Mouse (Mus musculus): ENCODE results near the gene Dixdc1. TPM values are rescaled to one million over a fixed set of nuclear protein-coding genes. Genes with fewer than 3 reads are reported as not detected.
"Not testable (repeated sequence)": the region's sequence is repeated elsewhere in the genome, so short reads cannot be mapped to it uniquely, and the experiment has no call there.

The Dixdc1 gene
- polyA plus RNA-seq, 1 experiment from 2014 or later: 37.2 TPM

GRCm38 (mm10) chr9:50646826-50647370 is 92.4 kb downstream of the Dixdc1 start:
- DNase-seq (ENCODE audit: low spot score): no peak
- ATAC-seq (ENCODE audit: low FRiP score): no peak
- Histone ChIP-seq H3K36me3 (replicated peaks; ENCODE audit: control insufficient read depth, insufficient read depth) (peaks cover 96% of the 10 kb centered on the region), H3K9me3 (ENCODE audit: control insufficient read depth, low read length) (no peaks in the 10 kb centered on the region), H3K27me3 (ENCODE audit: control insufficient read depth, insufficient read depth, low read length) (no peaks in the 10 kb centered on the region), H3K4me2 (replicated peaks) (no peak overlapping the region), H3K4me1 (replicated peaks; ENCODE audit: control insufficient read depth, insufficient read depth, low read length) (no peaks in the 10 kb centered on the region), H3K4me3 (replicated peaks; ENCODE audit: low read length) (no peak overlapping the region), H3K27ac (no peak overlapping the region), H3K9ac (no peak overlapping the region)
- 77% methylated on average over 10 of the region's 10 CpGs for WGBS

GRCm38 (mm10) chr9:50634270-50634669 is 105.0 kb downstream of the Dixdc1 start:
- H3K27me3 ChIP-seq (ENCODE audit: control insufficient read depth, insufficient read depth, low read length): no peaks in the 10 kb centered on the region
- ATAC-seq (ENCODE audit: low FRiP score): no peak
- peaks cover 58% of the 10 kb centered on the region for H3K36me3 ChIP-seq (replicated peaks; ENCODE audit: control insufficient read depth, insufficient read depth)
- H3K4me2 ChIP-seq (replicated peaks): no peak overlapping the region
- H3K4me1 ChIP-seq (replicated peaks; ENCODE audit: control insufficient read depth, insufficient read depth, low read length): no peaks in the 10 kb centered on the region
- no peaks in the 10 kb centered on the region for H3K9me3 ChIP-seq (ENCODE audit: control insufficient read depth, low read length)
- no peak overlapping the region for H3K9ac ChIP-seq
- 96% methylated on average over 11 of the region's 11 CpGs for WGBS
- no peak overlapping the region for H3K4me3 ChIP-seq (replicated peaks; ENCODE audit: low read length)
- no peak overlapping the region for H3K27ac ChIP-seq
- DNase-seq (ENCODE audit: low spot score): no peak

GRCm38 (mm10) chr9:50633059-50633458 is 106.3 kb downstream of the Dixdc1 start:
- ATAC-seq (ENCODE audit: low FRiP score): no peak
- 64% methylated on average over 2 of the region's 2 CpGs for WGBS
- H3K4me2 ChIP-seq (replicated peaks): no peak overlapping the region
- no peak for DNase-seq (ENCODE audit: low spot score)
- no peak overlapping the region for H3K4me3 ChIP-seq (replicated peaks; ENCODE audit: low read length)
- H3K36me3 ChIP-seq (replicated peaks; ENCODE audit: control insufficient read depth, insufficient read depth): peaks cover 46% of the 10 kb centered on the region
- H3K4me1 ChIP-seq (replicated peaks; ENCODE audit: control insufficient read depth, insufficient read depth, low read length): no peaks in the 10 kb centered on the region
- no peak overlapping the region for H3K27ac ChIP-seq
- H3K9ac ChIP-seq: no peak overlapping the region
- no peaks in the 10 kb centered on the region for H3K9me3 ChIP-seq (ENCODE audit: control insufficient read depth, low read length)
- H3K27me3 ChIP-seq (ENCODE audit: control insufficient read depth, insufficient read depth, low read length): no peaks in the 10 kb centered on the region

GRCm38 (mm10) chr9:50632016-50632688 is 107.2 kb downstream of the Dixdc1 start:
- WGBS: 95% methylated on average over 6 of the region's 6 CpGs
- no peaks in the 10 kb centered on the region for H3K27me3 ChIP-seq (ENCODE audit: control insufficient read depth, insufficient read depth, low read length)
- H3K4me3 ChIP-seq (replicated peaks; ENCODE audit: low read length): no peak overlapping the region
- H3K27ac ChIP-seq: no peak overlapping the region
- peaks cover 37% of the 10 kb centered on the region for H3K36me3 ChIP-seq (replicated peaks; ENCODE audit: control insufficient read depth, insufficient read depth)
- no peak overlapping the region for H3K4me2 ChIP-seq (replicated peaks)
- no peak overlapping the region for H3K9ac ChIP-seq
- no peak for ATAC-seq (ENCODE audit: low FRiP score)
- H3K9me3 ChIP-seq (ENCODE audit: control insufficient read depth, low read length): no peaks in the 10 kb centered on the region
- H3K4me1 ChIP-seq (replicated peaks; ENCODE audit: control insufficient read depth, insufficient read depth, low read length): no peaks in the 10 kb centered on the region
- no peak for DNase-seq (ENCODE audit: low spot score)

GRCm38 (mm10) chr9:50630903-50631302 is 108.4 kb downstream of the Dixdc1 start:
- H3K4me3 ChIP-seq (replicated peaks; ENCODE audit: low read length); H3K9me3 ChIP-seq (ENCODE audit: control insufficient read depth, low read length); H3K27me3 ChIP-seq (ENCODE audit: control insufficient read depth, insufficient read depth, low read length); DNase-seq (ENCODE audit: low spot score); H3K4me1 ChIP-seq (replicated peaks; ENCODE audit: control insufficient read depth, insufficient read depth, low read length); H3K9ac ChIP-seq; H3K27ac ChIP-seq; ATAC-seq (ENCODE audit: low FRiP score); H3K4me2 ChIP-seq (replicated peaks): not testable (repeated sequence)
- 91% methylated on average over 6 of the region's 8 CpGs for WGBS
- peaks cover 24% of the 10 kb centered on the region for H3K36me3 ChIP-seq (replicated peaks; ENCODE audit: control insufficient read depth, insufficient read depth)

GRCm38 (mm10) chr9:50617794-50618330 is 121.5 kb downstream of the Dixdc1 start:
- Histone ChIP-seq H3K4me3 (replicated peaks; ENCODE audit: low read length) (peak overlapping the region; percentile 99), H3K9ac (peak overlapping the region; percentile 94; the same call in 1 of the 2 replicates), H3K4me2 (replicated peaks) (peak overlapping the region; percentile 95), H3K9me3 (ENCODE audit: control insufficient read depth, low read length) (no peaks in the 10 kb centered on the region), H3K4me1 (replicated peaks; ENCODE audit: control insufficient read depth, insufficient read depth, low read length) (peaks cover 14% of the 10 kb centered on the region), H3K36me3 (replicated peaks; ENCODE audit: control insufficient read depth, insufficient read depth) (peaks cover 25% of the 10 kb centered on the region), H3K27ac (no peak overlapping the region), H3K27me3 (ENCODE audit: control insufficient read depth, insufficient read depth, low read length) (no peaks in the 10 kb centered on the region)
- no peak for DNase-seq (ENCODE audit: low spot score)
- 61% methylated on average over 9 of the region's 9 CpGs for WGBS
- no peak for ATAC-seq (ENCODE audit: low FRiP score)

- Histone ChIP-seq H3K27me3 (ENCODE audit: control insufficient read depth, insufficient read depth, low read length) (no peaks in the 10 kb centered on the region), H3K36me3 (replicated peaks; ENCODE audit: control insufficient read depth, insufficient read depth) (peaks cover 34% of the 10 kb centered on the region), H3K9me3 (ENCODE audit: control insufficient read depth, low read length) (no peaks in the 10 kb centered on the region), H3K27ac (peak within 1 kb of the TSS; percentile 94), H3K4me1 (replicated peaks; ENCODE audit: control insufficient read depth, insufficient read depth, low read length) (peaks cover 14% of the 10 kb centered on the region), H3K9ac (peak within 1 kb of the TSS; percentile 94), H3K4me2 (replicated peaks) (peak within 1 kb of the TSS; percentile 95), H3K4me3 (replicated peaks; ENCODE audit: low read length) (peak within 1 kb of the TSS; percentile 99)
- under 1% methylated on average over 79 of the region's 81 CpGs for WGBS
- ATAC-seq (ENCODE audit: low FRiP score) (peak; percentile 94), DNase-seq (ENCODE audit: low spot score) (peak; percentile 95)
These were observed 122.3 kb downstream of the Dixdc1 start, which contains the start of the genes Pih1d2 and Nkapd1 for GRCm38 (mm10) chr9:50616766-50617603. TSS of gene Pih1d2 (plus strand) at chr9:50617321. TSS of gene Nkapd1 (minus strand) at chr9:50617464.

- H3K9me3 ChIP-seq (ENCODE audit: control insufficient read depth, low read length): no peaks in the 10 kb centered on the region
- H3K27ac ChIP-seq: peak overlapping the region; percentile 94; the same call in 1 of the 2 replicates
- peak overlapping the region; percentile 99 for H3K4me3 ChIP-seq (replicated peaks; ENCODE audit: low read length)
- H3K4me1 ChIP-seq (replicated peaks; ENCODE audit: control insufficient read depth, insufficient read depth, low read length): peaks cover 14% of the 10 kb centered on the region
- H3K36me3 ChIP-seq (replicated peaks; ENCODE audit: control insufficient read depth, insufficient read depth): peaks cover 41% of the 10 kb centered on the region
- no peak for ATAC-seq (ENCODE audit: low FRiP score)
- 42% methylated on average over 11 of the region's 11 CpGs for WGBS
- H3K4me2 ChIP-seq (replicated peaks): peak overlapping the region; percentile 95
- DNase-seq (ENCODE audit: low spot score): no peak
- peak overlapping the region; percentile 94 for H3K9ac ChIP-seq
- H3K27me3 ChIP-seq (ENCODE audit: control insufficient read depth, insufficient read depth, low read length): no peaks in the 10 kb centered on the region
These were observed 123.2 kb downstream of the Dixdc1 start for GRCm38 (mm10) chr9:50616161-50616560.
